In the genomic region with DNA sequence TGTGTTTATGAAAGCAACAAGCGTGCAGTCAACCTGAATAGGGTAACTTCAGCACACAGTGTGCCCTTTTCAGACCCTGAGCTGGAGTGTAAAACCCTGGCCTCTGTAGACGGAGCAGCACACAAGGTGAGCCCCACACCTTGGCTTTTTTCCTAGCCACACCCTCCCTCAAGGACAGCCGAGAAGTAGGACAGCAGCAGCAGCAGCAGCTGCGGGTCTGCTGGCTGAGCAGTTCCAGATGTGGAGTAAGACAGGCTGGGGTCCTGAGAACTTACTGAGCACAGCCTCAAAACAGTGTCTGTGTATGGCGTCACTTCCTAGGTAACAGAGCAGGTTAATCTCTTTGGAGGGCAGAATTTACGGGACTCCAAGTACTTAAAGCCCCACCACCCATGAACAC, we compare ENCODE assay signal across 15 mouse cellular contexts. TPM values are rescaled to one million over a fixed set of nuclear protein-coding genes. Genes with fewer than 3 reads are reported as not detected.
DNase-seq lines count a peak whose midpoint lies in the region; ATAC-seq and TF ChIP-seq lines count a peak whose summit lies in the region.
"Had no signal": no experiment of that assay in that cellular context is flagged by ENCODE, and none has a peak within 500 bp of the region (broad histone marks: within the 10 kb centered on the region; RNA-seq: fewer than 3 reads in every experiment).

No protein-coding gene starts in this region.

- peak overlapping the region; percentile 17 for H3K4me2 ChIP-seq in intestine, embryonic 15.5 days (replicated peaks)
- H3K4me2 ChIP-seq in stomach, embryonic 14.5 days (replicated peaks; ENCODE audit: low read depth, low read length): no peak overlapping the region
- H3K4me2 ChIP-seq in hindbrain, embryonic 16.5 days (ENCODE audit: low read length): no peak overlapping the region
- H3K4me2 ChIP-seq: forebrain, embryonic 12.5 days had no signal

- no peak for DNase-seq in thymus, adult 2 months
- DNase-seq in thymus, postnatal 10 days (ENCODE audit: low spot score in 2 of 2): no peak
- DNase-seq in forebrain, embryonic 10.5 days (ENCODE audit: extremely low spot score, low spot score): no peak
- DNase-seq: adrenal gland, adult 8-10 months; cerebellum, postnatal 25 days; heart, adult 2 months; liver, postnatal 0 days had no signal

- H3K27ac ChIP-seq in thymus, adult 2 months (ENCODE audit: control insufficient read depth, insufficient read depth, low read length): peak overlapping the region; percentile 33
- peak overlapping the region; percentile 81 for H3K27ac ChIP-seq in intestine, embryonic 15.5 days
- H3K27ac ChIP-seq in stomach, embryonic 14.5 days (ENCODE audit: low read length): peak overlapping the region; percentile 35; the same call in 1 of the 2 replicates
- H3K27ac ChIP-seq in hindbrain, embryonic 16.5 days (ENCODE audit: low read depth, low read length): no peak overlapping the region
- no peak overlapping the region for H3K27ac ChIP-seq in forebrain, embryonic 10.5 days
- H3K27ac ChIP-seq: forebrain, embryonic 12.5 days; heart, adult 2 months had no signal

- no peak overlapping the region for H3K4me3 ChIP-seq in thymus, adult 2 months (ENCODE audit: control insufficient read depth, insufficient read depth, low read length)
- H3K4me3 ChIP-seq in intestine, embryonic 15.5 days (replicated peaks): no peak overlapping the region
- no peak overlapping the region for H3K4me3 ChIP-seq in stomach, embryonic 14.5 days (ENCODE audit: low read depth, low read length)
- no peak overlapping the region for H3K4me3 ChIP-seq in hindbrain, embryonic 16.5 days (ENCODE audit: low read length)
- H3K4me3 ChIP-seq in forebrain, embryonic 10.5 days: no peak overlapping the region
- H3K4me3 ChIP-seq: forebrain, embryonic 12.5 days; heart, adult 2 months; myocyte had no signal

- H3K9ac ChIP-seq in intestine, embryonic 15.5 days: no peak overlapping the region
- no peak overlapping the region for H3K9ac ChIP-seq in stomach, embryonic 14.5 days (replicated peaks; ENCODE audit: low read depth, low read length)
- no peak overlapping the region for H3K9ac ChIP-seq in hindbrain, embryonic 16.5 days (ENCODE audit: low read depth, low read length)
- H3K9ac ChIP-seq: forebrain, embryonic 12.5 days; liver, postnatal 0 days had no signal

- TF ChIP-seq CTCF in thymus, adult 2 months (IDR thresholded peaks at IDR 0.05; ENCODE audit: borderline replicate concordance, control insufficient read depth, extremely low read depth, insufficient read depth, low read length, poor library complexity): no peak

- no peaks in the 10 kb centered on the region for H3K36me3 ChIP-seq in thymus, adult 2 months (ENCODE audit: control insufficient read depth, insufficient read depth, low read length)
- H3K36me3 ChIP-seq in intestine, embryonic 15.5 days: no peaks in the 10 kb centered on the region
- H3K36me3 ChIP-seq in stomach, embryonic 14.5 days (ENCODE audit: control insufficient read depth, insufficient read depth, low read length): no peaks in the 10 kb centered on the region
- H3K36me3 ChIP-seq in hindbrain, embryonic 16.5 days (ENCODE audit: control insufficient read depth, insufficient read depth, low read length): no peaks in the 10 kb centered on the region
- peaks cover 4% of the 10 kb centered on the region; the same call in 1 of the 2 replicates for H3K36me3 ChIP-seq in forebrain, embryonic 10.5 days (replicated peaks)

- TF ChIP-seq POLR2A in thymus, adult 2 months (IDR thresholded peaks at IDR 0.05; ENCODE audit: control insufficient read depth, extremely low read depth, insufficient read depth, low read length, poor library complexity): no peak

- peaks cover 41% of the 10 kb centered on the region for H3K4me1 ChIP-seq in thymus, adult 2 months (replicated peaks; ENCODE audit: control insufficient read depth, insufficient read depth, low read length)
- peaks cover 27% of the 10 kb centered on the region for H3K4me1 ChIP-seq in intestine, embryonic 15.5 days (replicated peaks)
- H3K4me1 ChIP-seq in stomach, embryonic 14.5 days (ENCODE audit: control insufficient read depth, insufficient read depth, low read length): peaks cover 22% of the 10 kb centered on the region
- no peaks in the 10 kb centered on the region for H3K4me1 ChIP-seq in hindbrain, embryonic 16.5 days (ENCODE audit: control insufficient read depth, insufficient read depth, low read depth, low read length)
- peaks cover 19% of the 10 kb centered on the region for H3K4me1 ChIP-seq in forebrain, embryonic 10.5 days

- peak; percentile 70 for ATAC-seq in intestine, embryonic 15.5 days
- peak; percentile 50 for ATAC-seq in stomach, embryonic 14.5 days (ENCODE audit: insufficient number of reproducible peaks, insufficient read depth, low FRiP score, low read depth)
- no peak for ATAC-seq in hindbrain, embryonic 16.5 days
- ATAC-seq in activated CD4-positive, CD25-positive, alpha-beta regulatory T cell, adult 4 months: no peak
- ATAC-seq: inflammation-experienced regulatory T-cells, adult 6 months; liver, postnatal 0 days had no signal

- WGBS in thymus, adult 2 months: 62% methylated on average over 6 of the region's 6 CpGs
- 36% methylated on average over 6 of the region's 6 CpGs for WGBS in intestine, embryonic 15.5 days
- 33% methylated on average over 6 of the region's 6 CpGs for WGBS in stomach, embryonic 14.5 days
- WGBS in hindbrain, embryonic 16.5 days: 92% methylated on average over 6 of the region's 6 CpGs
- WGBS in forebrain, embryonic 10.5 days: 68% methylated on average over 6 of the region's 6 CpGs

- no peaks in the 10 kb centered on the region for H3K9me3 ChIP-seq in intestine, embryonic 15.5 days
- H3K9me3 ChIP-seq in stomach, embryonic 14.5 days (ENCODE audit: control insufficient read depth, low read depth, low read length): no peaks in the 10 kb centered on the region
- H3K9me3 ChIP-seq in hindbrain, embryonic 16.5 days (ENCODE audit: control insufficient read depth, low read length): no peaks in the 10 kb centered on the region
- no peaks in the 10 kb centered on the region for H3K9me3 ChIP-seq in forebrain, embryonic 10.5 days
- H3K9me3 ChIP-seq: forebrain, embryonic 12.5 days; megakaryocyte, embryonic 14.5 days had no signal

- no peaks in the 10 kb centered on the region for H3K27me3 ChIP-seq in thymus, adult 2 months (ENCODE audit: control insufficient read depth, insufficient read depth, low read length)
- no peaks in the 10 kb centered on the region for H3K27me3 ChIP-seq in intestine, embryonic 15.5 days (replicated peaks)
- no peaks in the 10 kb centered on the region for H3K27me3 ChIP-seq in stomach, embryonic 14.5 days (ENCODE audit: control insufficient read depth, insufficient read depth, low read length)
- H3K27me3 ChIP-seq in hindbrain, embryonic 16.5 days (replicated peaks; ENCODE audit: control insufficient read depth, insufficient read depth, low read length): no peaks in the 10 kb centered on the region
- no peaks in the 10 kb centered on the region for H3K27me3 ChIP-seq in forebrain, embryonic 10.5 days (ENCODE audit: poor library complexity, severe bottlenecking)
- H3K27me3 ChIP-seq: forebrain, embryonic 12.5 days; megakaryocyte, embryonic 14.5 days had no signal

RNA-seq across cellular contexts. Expression of gene Phxr2, which starts 7.4 kb away (rescaled TPM):
- 0.57 and 0.74 TPM in 2 replicates for polyA plus RNA-seq in thymus, adult 2 months (2012; rRNA removed)
- not detected in 2 replicates for polyA plus RNA-seq in intestine, embryonic 15.5 days (2015; fragmentation: Nextera tagmentation; extraction: Ambion mirVana)
- not detected in 2 replicates for polyA plus RNA-seq in stomach, embryonic 14.5 days (2014; fragmentation: Nextera tagmentation; extraction: Ambion mirVana)
- polyA plus RNA-seq in hindbrain, embryonic 16.5 days (2015; fragmentation: Nextera tagmentation; extraction: Ambion mirVana): 0.14 TPM in 1 of 2 replicates, not detected in the other
- polyA plus RNA-seq in forebrain, embryonic 10.5 days (2016; fragmentation: Nextera tagmentation; extraction: Ambion mirVana): 0.14 TPM in 1 of 2 replicates, not detected in the other
- polyA plus RNA-seq in activated CD4-positive, CD25-positive, alpha-beta regulatory T cell, adult 4 months (2017; shearing (Covaris generic)): under 1 TPM in 1 of 2 experiments, not detected in 1; 0.67 TPM
- polyA plus RNA-seq: forebrain, embryonic 12.5 days; heart, adult 2 months; inflammation-experienced regulatory T-cells, adult 6 months; liver, postnatal 0 days; myocyte had no signal

RNA-seq across cellular contexts. Expression of gene Galnt4, which starts 10.7 kb away (rescaled TPM):
- 4.2 and 4.6 TPM in 2 replicates for polyA plus RNA-seq in thymus, adult 2 months (2012; rRNA removed)
- 20.0 and 21.7 TPM in 2 replicates for polyA plus RNA-seq in intestine, embryonic 15.5 days (2015; fragmentation: Nextera tagmentation; extraction: Ambion mirVana)
- polyA plus RNA-seq in stomach, embryonic 14.5 days (2014; fragmentation: Nextera tagmentation; extraction: Ambion mirVana): 27.1 and 31.5 TPM in 2 replicates
- polyA plus RNA-seq in hindbrain, embryonic 16.5 days (2015; fragmentation: Nextera tagmentation; extraction: Ambion mirVana): 2.9 and 3.3 TPM in 2 replicates
- polyA plus RNA-seq in forebrain, embryonic 10.5 days (2016; fragmentation: Nextera tagmentation; extraction: Ambion mirVana): 5.0 and 5.3 TPM in 2 replicates
- 1 to 10 TPM; 3.0 to 3.1 TPM for polyA plus RNA-seq in activated CD4-positive, CD25-positive, alpha-beta regulatory T cell, adult 4 months (2017; shearing (Covaris generic))

RNA-seq across cellular contexts. Expression of gene Poc1b, which starts 11.9 kb away (rescaled TPM):
- polyA plus RNA-seq in thymus, adult 2 months (2012; rRNA removed): 11.0 and 11.4 TPM in 2 replicates
- polyA plus RNA-seq in intestine, embryonic 15.5 days (2015; fragmentation: Nextera tagmentation; extraction: Ambion mirVana): 21.2 and 23.3 TPM in 2 replicates
- 24.9 and 27.4 TPM in 2 replicates for polyA plus RNA-seq in stomach, embryonic 14.5 days (2014; fragmentation: Nextera tagmentation; extraction: Ambion mirVana)
- 9.1 and 13.3 TPM in 2 replicates for polyA plus RNA-seq in hindbrain, embryonic 16.5 days (2015; fragmentation: Nextera tagmentation; extraction: Ambion mirVana)
- polyA plus RNA-seq in forebrain, embryonic 10.5 days (2016; fragmentation: Nextera tagmentation; extraction: Ambion mirVana): 35.0 and 36.0 TPM in 2 replicates
- polyA plus RNA-seq in activated CD4-positive, CD25-positive, alpha-beta regulatory T cell, adult 4 months (2017; shearing (Covaris generic)): 10 to 100 TPM; 10.4 to 10.8 TPM

Comparison
In these comparisons a context has a peak if more than half of its experiments do, and no peak if none do; other contexts are left out.
1. H3K27ac ChIP-seq: peak in thymus, adult 2 months (single experiment), intestine, embryonic 15.5 days (single experiment) and stomach, embryonic 14.5 days (single experiment); none in hindbrain, embryonic 16.5 days (single experiment) and forebrain, embryonic 10.5 days (single experiment).
2. ATAC-seq: peak in intestine, embryonic 15.5 days (single experiment) and stomach, embryonic 14.5 days (single experiment); none in hindbrain, embryonic 16.5 days (single experiment) and activated CD4-positive, CD25-positive, alpha-beta regulatory T cell, adult 4 months (single experiment).